Mouse (Mus musculus) small intestine, adult 2 months (tissue): Measurements from ENCODE around the gene Ccdc33.

ENCODE experiments used
- CTCF ChIP-seq: fragments of 200-500 bp; IDR thresholded peaks from 2 replicates; pipeline ENCODE4 v1.5.1; 2012; ENCODE audit warnings: low read depth, mild to moderate bottlenecking, control low read depth, inconsistent platforms, low read length, moderate library complexity, mixed read lengths; ENCODE audit not compliant: insufficient replicate concordance, insufficient read length; ENCODE audit errors: extremely low read depth
- POLR2A ChIP-seq: fragments of 200-500 bp; IDR thresholded peaks from 2 replicates; pipeline ENCODE4 v1.6.1; 2012; ENCODE audit warnings: low read depth, mild to moderate bottlenecking, control low read depth, inconsistent platforms, low read length, moderate library complexity

DNA sequence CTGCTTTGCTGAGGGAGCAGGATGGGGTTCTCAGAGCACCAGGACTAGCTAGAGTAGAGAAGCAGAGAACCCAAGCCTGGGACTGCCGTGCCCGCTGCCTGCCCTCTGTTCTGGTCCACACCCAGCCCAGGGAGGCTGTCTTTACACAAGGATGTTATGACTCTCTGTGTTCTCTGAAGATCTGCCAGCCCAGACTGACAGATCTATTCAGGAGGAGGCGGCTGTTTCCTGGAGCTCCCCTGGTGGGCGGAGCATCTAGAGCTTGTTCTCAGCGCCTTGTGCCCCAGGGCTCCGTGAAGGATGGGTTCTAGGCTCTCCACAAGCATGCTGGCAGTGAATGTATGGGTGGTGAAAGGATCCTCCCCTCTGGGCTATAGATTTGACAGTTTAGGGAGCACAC, 21.3 kb upstream of the Ccdc33 start:
- TF ChIP-seq CTCF (no peak), POLR2A (no peak; the same call in 1 of the 2 replicates)
